Mouse (Mus musculus) natural killer cell, adult 2 months (primary cell): Measurements from ENCODE around the gene Duxf3.
"Not testable (repeated sequence)": the region's sequence is repeated elsewhere in the genome, so short reads cannot be mapped to it uniquely, and the experiment has no call there.

ENCODE experiments used
- DNase-seq, 2 experiments: peaks; one replicate each; pipeline ENCODE4 v3.0.0; 2022; ENCODE audit warnings: low spot score in 2 of 2

Gene Duxf3

GRCm38 (mm10) chr10:58223161-58223560 lies 9.3 kb downstream of the Duxf3 start:
- DNase-seq, result not testable (repeated sequence)

GRCm38 (mm10) chr10:58221571-58221970 lies 10.9 kb downstream of the Duxf3 start:
- DNase-seq, result not testable (repeated sequence)

GRCm38 (mm10) chr10:58220726-58221125 lies 11.7 kb downstream of the Duxf3 start:
- DNase-seq, result no peak

GRCm38 (mm10) chr10:58217366-58217765 lies 15.1 kb downstream of the Duxf3 start:
- no peak for DNase-seq

GRCm38 (mm10) chr10:58215353-58215752 lies 17.1 kb downstream of the Duxf3 start:
- no peak for DNase-seq

- DNase-seq, result no peak
Measured at GRCm38 (mm10) chr10:58214934-58215333, 17.5 kb downstream of the Duxf3 start.

- no peak for DNase-seq
Measured at GRCm38 (mm10) chr10:58214497-58214896, 18.0 kb downstream of the Duxf3 start.

- DNase-seq, result no peak
Measured at GRCm38 (mm10) chr10:58212230-58212629, 20.2 kb downstream of the Duxf3 start.

GRCm38 (mm10) chr10:58211213-58211612 lies 21.3 kb downstream of the Duxf3 start:
- DNase-seq, result no peak

- DNase-seq, result no peak
Measured at GRCm38 (mm10) chr10:58210514-58210913, 22.0 kb downstream of the Duxf3 start.

- DNase-seq, result no peak
Measured at GRCm38 (mm10) chr10:58209710-58210467, 22.6 kb downstream of the Duxf3 start.

- no peak for DNase-seq
Measured at GRCm38 (mm10) chr10:58206639-58207404, 25.7 kb downstream of the Duxf3 start.

- no peak for DNase-seq
Measured at GRCm38 (mm10) chr10:58205986-58206385, 26.5 kb downstream of the Duxf3 start.
